Mouse (Mus musculus) neural tube, embryonic 10.5 days (tissue): ENCODE measurements at regions not wholly inside any gene's neighbourhood (a gene's known extent, or its start where the extent isn't known, plus 50 kb on each side); places are given as distances from the start of the nearest gene placed in this dataset.
A peak's percentile ranks its signal among the peaks of the same experiment; 100 is the strongest.
"Not testable (repeated sequence)": the region's sequence is repeated elsewhere in the genome, so short reads cannot be mapped to it uniquely, and the experiment has no call there.

ENCODE experiments used
- DNase-seq: peaks from one replicate; pipeline ENCODE4 v3.0.0-alpha.2; 2017; ENCODE audit warnings: low spot score; ENCODE audit errors: extremely low spot score

GRCm38 (mm10) chr11:20390622-20391021 lies 58.1 kb upstream of the Slc1a4 start:
- no peak for DNase-seq

DNA sequence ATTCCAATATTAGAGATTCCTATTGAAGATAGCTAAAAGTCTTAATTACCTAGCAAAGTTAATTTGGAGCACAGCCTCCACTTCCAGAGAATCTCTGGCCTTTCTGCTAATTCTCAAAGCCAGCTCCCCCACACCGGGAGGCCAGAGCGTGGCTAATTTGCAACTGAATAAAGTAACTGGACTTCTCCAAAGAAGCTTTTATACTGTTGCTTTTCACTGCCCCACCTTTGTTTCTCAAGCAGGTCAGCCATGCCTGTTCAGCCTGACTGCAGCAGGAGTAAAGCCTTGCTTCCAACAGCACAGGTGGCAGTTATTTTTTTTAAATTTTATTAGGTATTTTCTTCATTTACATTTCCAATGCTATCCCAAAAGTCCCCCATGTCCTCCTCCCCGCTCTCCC lies 60.8 kb upstream of the Slc1a4 start:
- not testable (repeated sequence) for DNase-seq

GRCm38 (mm10) chr11:20393807-20394206 lies 61.3 kb upstream of the Slc1a4 start:
- DNase-seq: not testable (repeated sequence)

DNA sequence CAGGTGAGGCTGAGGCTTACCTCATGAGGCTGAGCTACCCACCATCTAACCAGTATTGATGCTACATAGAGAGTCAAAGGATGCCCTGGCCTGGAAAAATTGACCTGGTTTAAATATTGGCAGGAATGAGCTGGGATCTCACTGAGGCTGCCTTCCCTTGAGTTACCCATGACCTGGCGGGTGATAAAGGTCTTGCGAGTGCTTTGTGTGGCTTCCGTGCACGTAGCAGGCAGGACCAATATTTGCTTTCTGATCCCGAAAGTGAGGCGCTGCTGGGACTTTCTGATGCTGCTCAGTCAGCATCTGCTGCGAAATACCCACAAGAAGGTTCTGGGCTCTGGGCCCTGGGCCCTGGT lies 63.3 kb upstream of the Slc1a4 start:
- DNase-seq: no peak

DNA sequence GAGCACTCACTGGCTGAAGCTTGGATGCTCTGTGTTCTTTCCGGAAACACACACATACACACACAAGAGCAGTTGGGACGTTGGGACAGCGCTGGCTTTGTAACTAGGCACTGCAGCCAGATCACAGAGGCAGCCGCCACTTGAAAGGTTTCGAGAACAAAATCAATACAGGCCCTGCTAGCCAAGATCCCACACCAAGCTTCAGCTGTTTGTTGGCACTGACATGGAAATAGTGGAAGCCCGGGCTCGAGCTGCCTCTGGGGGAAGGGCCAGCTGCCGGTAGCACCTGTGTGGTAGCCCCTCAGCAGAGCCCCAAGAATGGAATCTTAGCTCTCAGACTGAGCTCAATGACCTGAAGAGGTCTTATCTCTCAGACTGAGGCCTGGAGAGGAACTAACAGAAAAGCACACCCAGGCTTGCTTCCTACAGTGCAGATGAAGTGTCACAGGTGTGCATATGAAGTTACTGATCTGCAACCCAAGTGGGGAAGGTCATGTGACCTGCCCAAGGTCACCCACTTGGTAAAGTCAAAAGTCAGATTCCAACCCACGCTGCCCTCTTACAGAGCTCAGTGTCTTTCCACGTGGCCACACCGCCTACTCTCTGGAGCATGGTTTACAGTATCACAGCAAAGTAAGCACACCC lies 63.8 kb upstream of the Slc1a4 start:
- DNase-seq: no peak

DNA sequence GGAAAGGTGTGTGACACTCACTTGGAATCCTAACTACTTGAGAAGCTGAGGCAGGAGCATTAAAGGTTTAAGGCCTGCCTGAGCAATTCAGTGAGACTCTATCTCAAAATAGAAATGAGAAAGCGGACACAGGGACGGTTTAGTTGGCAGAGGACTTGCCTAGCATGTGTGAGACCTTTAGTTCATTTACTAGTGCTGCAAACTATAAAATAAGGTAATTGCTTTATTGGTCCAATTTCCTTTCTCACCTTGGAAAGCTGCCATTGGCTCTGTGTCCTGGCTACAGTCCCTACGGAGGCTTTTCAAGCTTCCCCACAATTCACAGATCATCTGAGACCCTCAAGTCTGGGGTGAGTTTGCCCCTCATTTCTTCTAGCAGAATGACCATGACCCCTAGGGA lies 64.4 kb upstream of the Slc1a4 start:
- no peak for DNase-seq

- peak; percentile 84 for DNase-seq
Measured at GRCm38 (mm10) chr11:20400302-20401234, 68.1 kb upstream of the Slc1a4 start.

DNA sequence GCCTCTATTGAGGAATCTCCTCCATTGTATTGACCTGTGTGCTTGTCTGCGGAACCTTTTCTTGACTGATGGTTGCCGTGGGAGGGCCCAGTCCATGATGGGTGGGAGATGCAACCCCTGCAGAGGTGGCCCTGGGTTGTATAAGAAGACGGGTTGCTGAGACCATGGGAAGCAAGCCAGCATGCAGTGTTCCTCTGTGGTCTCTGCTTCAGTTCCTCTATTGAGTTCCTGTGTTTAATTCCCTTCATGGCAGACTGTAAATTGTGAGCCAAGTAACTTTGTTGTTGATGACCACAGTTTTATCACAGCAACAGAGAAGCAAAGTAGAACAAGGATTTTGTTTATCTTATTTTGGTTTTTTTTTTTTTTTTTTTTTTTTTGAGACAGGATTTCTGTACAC lies 70.9 kb upstream of the Slc1a4 start:
- DNase-seq: no peak

GRCm38 (mm10) chr11:20404476-20404875 lies 72.0 kb upstream of the Slc1a4 start:
- no peak for DNase-seq

- no peak for DNase-seq
Measured at GRCm38 (mm10) chr11:20418141-20418540, 85.6 kb upstream of the Slc1a4 start.

DNA sequence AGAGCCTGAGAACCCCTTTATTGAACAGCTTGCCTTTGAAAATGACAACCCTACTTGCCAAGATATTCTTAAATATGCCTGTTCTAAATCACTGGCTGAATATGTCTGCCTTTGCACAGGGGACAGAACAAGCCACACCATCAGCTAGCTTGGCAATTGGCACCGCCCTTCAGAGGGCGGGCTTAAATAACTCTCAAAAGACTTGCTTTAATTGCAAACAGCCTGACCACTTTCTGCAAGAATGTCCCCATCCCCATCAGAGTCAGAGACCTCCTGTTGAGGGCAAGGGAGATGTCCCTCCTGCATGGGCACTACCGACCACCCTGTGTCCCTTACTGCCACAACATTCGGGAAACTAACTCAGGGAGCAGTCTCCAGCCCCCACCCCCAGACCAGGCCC lies 88.4 kb upstream of the Slc1a4 start:
- DNase-seq: no peak

- DNase-seq: no peak
Measured at GRCm38 (mm10) chr11:20436057-20436456, 103.5 kb upstream of the Slc1a4 start.

GRCm38 (mm10) chr11:20442476-20442875 lies 100.6 kb upstream of the Sertad2 start:
- no peak for DNase-seq

- DNase-seq: no peak
Measured at GRCm38 (mm10) chr11:20445061-20445902, 97.8 kb upstream of the Sertad2 start.

GRCm38 (mm10) chr11:20445903-20446264 lies 97.2 kb upstream of the Sertad2 start:
- peak; percentile 82 for DNase-seq

- DNase-seq: no peak
Measured at GRCm38 (mm10) chr11:20452901-20453300, 90.2 kb upstream of the Sertad2 start.

- DNase-seq: no peak
Measured at GRCm38 (mm10) chr11:20453786-20454185, 89.3 kb upstream of the Sertad2 start.

- DNase-seq: peak; percentile 99
Measured at GRCm38 (mm10) chr11:20455085-20455864, 87.8 kb upstream of the Sertad2 start.

DNA sequence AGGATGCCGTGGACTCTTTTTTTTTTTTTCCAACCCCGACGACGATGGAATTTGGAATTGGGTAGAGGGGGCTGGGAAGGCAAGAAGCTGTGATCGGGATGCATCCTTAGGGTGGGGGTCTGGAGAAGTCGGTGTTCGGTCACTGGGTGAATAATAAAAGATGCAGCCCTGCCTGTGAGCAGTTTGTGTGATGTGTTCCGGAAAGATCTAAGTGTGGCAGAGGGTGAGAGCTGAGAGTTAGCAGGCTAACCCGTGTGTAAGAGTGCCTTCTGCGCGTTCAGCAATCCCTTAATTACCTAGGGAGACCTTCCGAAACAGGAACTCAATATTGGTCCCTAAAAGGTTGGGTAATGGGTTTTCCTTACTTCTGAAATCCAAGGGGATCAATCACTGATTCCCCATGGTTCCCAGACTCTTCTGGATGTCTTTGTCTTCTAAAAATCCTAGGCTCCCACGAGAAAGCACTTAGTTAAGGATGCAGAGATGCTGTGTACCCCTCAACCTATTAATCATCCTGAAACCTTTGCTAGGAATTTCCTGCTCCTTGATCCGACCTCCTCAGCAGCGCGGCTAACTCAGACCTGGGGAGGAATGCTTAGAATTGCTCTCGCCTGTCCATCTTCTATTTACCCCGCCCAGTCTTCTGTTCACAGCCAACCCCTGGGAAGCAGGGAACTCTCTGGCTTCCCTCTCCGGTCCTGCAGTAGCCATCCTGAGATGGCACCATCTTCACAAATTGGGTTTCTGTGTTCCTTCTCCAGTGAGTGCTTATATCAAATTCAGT lies 87.0 kb upstream of the Sertad2 start:
- DNase-seq: peak; percentile 54

- no peak for DNase-seq
Measured at GRCm38 (mm10) chr11:20459140-20459539, 83.9 kb upstream of the Sertad2 start.
